Mouse (Mus musculus) cortical plate, adult 2 months (tissue): Measurements from ENCODE around the gene Nutm1.

ENCODE experiments used
- CTCF ChIP-seq: fragments of 200-500 bp; IDR thresholded peaks from 2 replicates; pipeline ENCODE4 v1.5.1; 2011; ENCODE audit warnings: mild to moderate bottlenecking, control low read depth, low read length; ENCODE audit not compliant: insufficient read depth; ENCODE audit errors: extremely low read depth
- POLR2A ChIP-seq: fragments of 200-500 bp; IDR thresholded peaks from 2 replicates; pipeline ENCODE4 v1.6.1; 2011; ENCODE audit warnings: mild to moderate bottlenecking, low read length, control low read depth; ENCODE audit not compliant: insufficient read depth; ENCODE audit errors: extremely low read depth

DNA sequence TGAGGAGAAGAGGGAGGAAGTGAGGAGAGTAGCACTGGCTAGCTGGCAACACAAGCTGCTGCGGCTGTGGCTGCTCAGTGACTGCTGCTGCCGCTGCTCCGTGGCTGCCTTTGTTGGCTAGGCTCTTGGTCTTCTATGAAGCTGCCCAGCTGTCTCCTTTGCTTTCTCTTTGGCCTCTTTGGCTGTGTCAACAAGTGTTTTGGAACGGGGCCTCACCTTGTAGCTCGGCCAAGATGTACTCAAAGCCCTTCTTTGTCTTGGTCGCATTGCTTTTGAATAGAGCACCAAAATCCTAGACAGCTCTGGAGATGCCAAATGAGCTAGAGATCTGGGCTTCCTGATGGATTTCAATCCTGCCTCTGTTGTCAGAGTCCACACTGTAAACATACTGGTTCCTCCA, 48.9 kb downstream of the Nutm1 start:
- no peak for TF ChIP-seq POLR2A
- TF ChIP-seq CTCF: no peak
